Mouse (Mus musculus): ENCODE results near the gene Gcnt3. TPM values are rescaled to one million over a fixed set of nuclear protein-coding genes. Genes with fewer than 3 reads are reported as not detected.
A peak's percentile ranks its signal among the peaks of the same experiment; 100 is the strongest.
"Not testable (repeated sequence)": the region's sequence is repeated elsewhere in the genome, so short reads cannot be mapped to it uniquely, and the experiment has no call there.

Gene Gcnt3
- polyA plus RNA-seq, 2 experiments from 2014 or later = not detected

GRCm38 (mm10) chr9:70042137-70042536, 4.2 kb upstream of the Gcnt3 start:
- no peak for ATAC-seq

DNA sequence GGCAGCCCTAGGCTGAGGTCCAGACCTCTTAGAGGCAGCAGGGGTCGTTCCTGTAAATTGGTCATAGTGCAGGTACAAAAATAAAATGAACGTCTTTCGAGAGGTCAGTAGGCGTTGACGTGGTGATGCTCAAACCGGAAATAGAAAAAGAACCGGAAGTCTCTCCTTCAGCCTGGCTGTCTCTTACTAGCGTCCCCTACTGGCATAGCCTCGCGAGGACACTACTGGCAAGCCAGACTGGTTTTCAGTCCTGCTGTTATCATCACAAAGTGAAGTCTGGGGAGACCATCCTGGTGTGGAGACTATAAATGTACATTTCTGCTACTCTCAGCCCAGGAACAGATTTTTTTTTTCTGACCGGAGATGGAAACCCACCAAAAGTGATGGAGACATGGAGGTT, 2.7 kb upstream of the Gcnt3 start:
- ATAC-seq = no peak

DNA sequence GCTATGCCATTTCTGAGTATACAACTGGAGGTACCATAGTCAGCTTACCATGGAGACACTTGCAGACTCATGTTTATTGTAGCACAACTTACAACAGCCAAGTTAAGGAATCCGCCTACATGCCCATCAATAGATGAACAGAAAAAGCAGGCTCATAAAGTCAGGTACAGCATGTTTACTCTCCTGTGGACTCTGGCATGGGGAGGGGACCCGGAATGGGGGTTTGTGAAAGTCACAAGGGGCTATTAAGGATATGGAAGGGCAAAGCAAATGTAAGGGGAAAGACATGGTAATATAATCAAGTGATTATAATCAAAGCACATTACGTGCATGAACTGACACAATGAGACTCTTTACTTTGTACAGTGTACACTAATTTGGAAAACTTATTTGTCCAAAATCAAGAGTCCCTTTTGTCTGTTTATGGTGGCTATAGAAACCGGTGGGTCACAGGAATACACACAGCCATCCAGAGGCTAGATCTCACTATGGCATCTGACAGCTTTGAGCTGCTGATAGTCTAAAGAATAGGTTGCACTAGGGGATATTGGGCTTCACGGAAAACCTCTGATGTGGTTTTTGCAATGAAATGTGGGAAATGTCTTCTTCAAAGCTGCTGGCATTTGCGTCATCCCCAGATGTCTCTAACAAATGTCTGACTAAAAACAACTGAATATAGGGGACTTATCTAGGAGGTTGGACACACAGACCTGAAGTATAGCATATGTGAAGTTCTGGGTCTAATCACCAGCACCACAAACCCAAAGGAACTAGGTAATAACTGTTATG, 1.9 kb upstream of the Gcnt3 start:
- ATAC-seq = peak; percentile 47

GRCm38 (mm10) chr9:70036646-70037045, 1.2 kb downstream of the Gcnt3 start:
- ATAC-seq = no peak

- ATAC-seq = no peak
These were observed 3.2 kb downstream of the Gcnt3 start for GRCm38 (mm10) chr9:70034702-70035101.

GRCm38 (mm10) chr9:70033056-70033455, 4.8 kb downstream of the Gcnt3 start:
- no peak for ATAC-seq

- no peak for ATAC-seq
These were observed 5.7 kb downstream of the Gcnt3 start for GRCm38 (mm10) chr9:70032167-70032566.

DNA sequence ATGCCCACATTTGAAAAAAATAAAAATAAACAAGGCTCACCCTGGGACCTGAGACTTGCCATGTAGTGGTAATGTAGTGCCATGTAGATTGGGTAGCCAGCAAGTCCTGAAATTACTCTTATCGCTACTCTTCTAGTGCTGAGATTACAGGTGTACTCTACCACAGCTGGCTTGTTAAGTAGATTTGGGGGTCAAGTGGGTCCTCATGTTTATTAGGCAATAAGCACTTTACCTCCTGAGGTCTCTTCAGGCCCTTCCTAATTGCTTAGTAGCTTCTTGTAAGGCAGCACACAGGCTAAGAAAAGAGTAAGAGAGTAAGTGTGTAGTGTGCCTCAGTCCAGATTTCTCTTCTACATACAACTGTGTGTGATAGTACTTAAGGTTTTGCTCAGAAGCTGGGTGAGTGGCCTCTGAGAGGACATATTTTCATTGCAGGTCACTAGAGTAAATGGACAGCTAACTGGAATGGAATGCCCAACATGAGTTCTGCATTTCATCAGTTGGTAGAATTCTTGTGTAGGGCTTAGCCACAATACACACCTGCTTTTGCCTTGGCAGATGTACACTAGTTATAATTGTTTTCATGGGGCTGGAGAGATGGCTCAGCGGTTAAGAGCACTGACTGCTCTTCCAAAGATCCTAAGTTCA, 12.4 kb downstream of the Gcnt3 start:
- no peak for ATAC-seq

DNA sequence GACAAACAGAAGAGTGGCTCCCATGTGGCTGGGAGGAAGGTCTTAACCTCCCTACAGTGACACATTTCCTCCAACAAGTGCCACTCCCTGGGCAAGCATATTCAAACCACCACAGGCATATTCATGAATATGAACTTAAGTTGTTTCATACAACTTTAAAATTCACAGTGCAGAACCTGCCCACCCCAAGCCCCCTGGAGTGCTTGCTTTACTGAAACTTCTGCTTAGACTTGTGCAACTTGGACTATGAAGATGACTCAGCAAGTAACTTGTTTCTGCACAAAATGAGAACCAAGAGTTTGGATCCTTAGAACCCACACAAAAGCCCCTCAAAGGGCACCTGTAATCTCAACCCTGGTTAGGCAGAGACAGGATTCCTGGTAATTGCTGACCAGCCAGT, 13.2 kb downstream of the Gcnt3 start:
- no peak for ATAC-seq

DNA sequence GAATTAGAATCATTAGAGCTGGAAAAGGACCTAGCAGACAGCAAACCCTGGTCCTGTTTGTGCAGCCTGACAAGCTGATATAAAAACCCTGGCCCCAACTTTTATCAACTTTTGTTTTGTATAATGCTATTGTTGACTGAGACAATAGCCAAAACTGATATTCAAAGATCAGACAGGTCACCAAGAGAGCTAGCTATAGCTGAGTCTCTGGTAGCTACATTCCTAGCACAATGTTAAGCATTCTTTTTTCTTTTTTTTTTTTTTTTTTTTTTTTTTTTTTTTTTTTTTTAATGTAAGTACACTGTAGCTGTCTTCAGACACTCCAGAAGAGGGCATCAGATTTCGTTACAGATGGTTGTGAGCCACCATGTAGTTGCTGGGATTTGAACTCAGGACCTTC, 14.3 kb downstream of the Gcnt3 start:
- not testable (repeated sequence) for ATAC-seq

GRCm38 (mm10) chr9:70022083-70022482, 15.8 kb downstream of the Gcnt3 start:
- ATAC-seq = no peak

- ATAC-seq = no peak
These were observed 16.3 kb downstream of the Gcnt3 start for GRCm38 (mm10) chr9:70021610-70022009.

DNA sequence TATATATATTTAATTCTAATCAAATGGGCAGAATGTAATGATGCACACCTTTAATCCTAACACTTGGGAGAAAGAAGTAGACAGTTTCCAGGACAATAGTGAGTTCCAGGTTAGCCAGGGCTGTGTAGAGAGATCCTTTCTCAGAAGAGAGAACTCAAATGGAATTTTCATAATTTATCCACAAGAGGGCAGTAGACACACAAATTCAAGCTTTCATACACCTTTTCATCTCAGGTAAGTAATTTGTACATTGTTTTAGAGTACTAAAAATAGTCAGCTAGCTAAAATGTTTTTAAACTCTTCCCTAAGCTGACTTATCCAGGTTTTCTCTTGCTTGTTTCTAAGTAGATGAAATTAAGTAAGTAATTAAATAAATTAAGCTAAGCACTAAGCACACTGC, 19.0 kb downstream of the Gcnt3 start:
- ATAC-seq = peak; percentile 75

DNA sequence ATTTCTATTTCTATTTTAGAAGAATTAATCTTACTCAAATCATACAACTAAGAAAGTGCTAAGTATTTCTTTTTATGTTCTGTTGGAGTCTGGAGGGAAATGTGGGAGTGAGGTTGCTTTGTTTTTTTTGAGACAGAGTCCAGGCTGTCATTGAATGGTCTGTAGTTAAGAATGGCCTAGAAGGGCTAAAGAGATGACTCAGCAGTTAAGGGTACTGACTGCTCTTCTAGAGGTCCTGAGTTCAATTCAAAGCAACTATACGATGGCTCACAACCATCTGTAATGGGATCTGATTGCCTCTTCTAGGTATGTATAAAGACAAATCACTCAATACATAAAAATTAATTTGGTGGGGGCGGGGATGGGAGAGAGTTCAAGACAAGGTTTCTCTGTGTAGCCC, 22.3 kb downstream of the Gcnt3 start:
- no peak for ATAC-seq

DNA sequence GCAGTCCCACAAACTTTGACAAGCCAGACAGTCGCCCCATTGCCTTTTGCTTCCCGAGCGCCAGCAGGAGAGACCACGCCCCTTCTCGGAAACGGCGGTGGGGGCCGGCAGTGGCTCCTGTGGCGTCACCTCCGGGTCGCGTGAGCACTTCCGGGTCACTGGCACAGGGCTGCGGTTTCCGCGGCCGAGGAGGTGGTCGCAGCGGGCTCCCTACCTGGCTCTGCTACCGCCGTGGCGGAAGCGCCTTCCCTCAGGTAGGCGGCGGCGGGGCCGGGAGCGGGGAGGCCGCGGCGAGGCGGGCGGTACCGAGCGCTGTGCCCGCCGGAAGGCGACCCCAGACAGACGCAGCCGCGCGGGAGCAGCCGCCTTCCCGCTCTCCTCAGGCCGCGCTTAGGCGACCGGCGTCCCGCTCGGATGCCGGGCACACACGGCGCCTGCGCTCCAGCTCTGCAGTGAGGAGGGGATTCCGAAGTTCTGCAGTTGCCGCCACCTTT, 25.4 kb downstream of the Gcnt3 start, which contains the start of gene Gtf2a2:
TSS of gene Gtf2a2 (plus strand) at position 143 of the 494 bp plus-strand sequence.
- ATAC-seq = peak; percentile 92

GRCm38 (mm10) chr9:70011537-70012407, 26.1 kb downstream of the Gcnt3 start:
- ATAC-seq = no peak

DNA sequence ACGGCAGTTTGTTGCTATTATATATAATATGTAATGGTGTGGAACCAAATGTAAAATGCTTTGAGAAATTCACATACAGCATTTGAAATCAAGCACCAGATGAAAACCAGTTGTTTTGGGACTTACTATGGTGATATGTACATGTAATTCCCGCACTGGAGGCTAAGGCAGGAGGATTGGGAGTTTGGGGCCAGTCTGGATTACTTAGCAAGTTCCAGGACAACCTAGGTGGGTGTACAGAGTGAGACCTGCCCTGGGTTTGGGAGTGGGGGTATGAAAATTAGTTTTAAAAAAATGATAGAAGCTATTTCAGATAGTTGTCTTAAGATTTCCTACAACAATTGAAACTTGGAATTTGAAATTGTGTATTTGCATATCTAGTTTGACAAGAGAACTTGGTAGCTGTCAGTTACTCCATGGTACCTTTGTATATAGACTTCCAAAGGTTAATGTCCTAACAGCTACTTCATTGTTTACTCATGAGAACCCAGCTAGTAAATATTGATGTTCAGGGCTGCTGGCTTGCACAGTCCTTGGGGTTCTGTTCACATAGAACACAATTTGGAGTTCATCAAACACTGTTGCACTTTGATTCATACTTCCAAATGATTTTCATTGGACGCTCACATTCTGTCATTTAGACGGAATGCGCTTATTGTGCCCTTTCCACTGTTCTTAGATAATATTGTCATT, 27.0 kb downstream of the Gcnt3 start:
- no peak for ATAC-seq

- ATAC-seq = no peak
These were observed 28.1 kb downstream of the Gcnt3 start for GRCm38 (mm10) chr9:70009754-70010304.

- ATAC-seq = no peak
These were observed 30.2 kb downstream of the Gcnt3 start for GRCm38 (mm10) chr9:70007506-70008248.

DNA sequence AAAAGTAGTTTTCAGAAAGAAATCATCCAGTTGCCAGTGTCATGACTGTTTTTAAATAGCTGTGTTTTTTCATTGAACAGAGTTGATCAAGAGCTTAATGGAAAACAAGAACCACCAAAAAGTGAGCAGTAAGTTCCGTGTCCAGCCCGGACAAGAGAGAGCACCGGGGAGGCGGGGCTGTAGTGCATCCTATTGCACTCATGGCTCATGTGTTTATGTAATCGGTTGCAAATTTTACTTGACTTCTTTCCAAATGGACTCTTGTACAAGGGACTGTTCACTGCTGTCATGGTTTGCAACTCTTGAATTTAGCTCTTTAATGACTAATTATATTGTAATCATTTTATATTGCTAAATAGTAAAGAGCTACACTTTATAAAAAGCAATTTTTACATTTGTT, 30.9 kb downstream of the Gcnt3 start:
- ATAC-seq = no peak

GRCm38 (mm10) chr9:70003516-70003915, 34.4 kb downstream of the Gcnt3 start:
- ATAC-seq = no peak

Data from CD4-positive, CD25-positive, alpha-beta regulatory T cell, adult 4 months (primary cell).